Mouse (Mus musculus): ENCODE measurements around the gene Tmem108.

DNA sequence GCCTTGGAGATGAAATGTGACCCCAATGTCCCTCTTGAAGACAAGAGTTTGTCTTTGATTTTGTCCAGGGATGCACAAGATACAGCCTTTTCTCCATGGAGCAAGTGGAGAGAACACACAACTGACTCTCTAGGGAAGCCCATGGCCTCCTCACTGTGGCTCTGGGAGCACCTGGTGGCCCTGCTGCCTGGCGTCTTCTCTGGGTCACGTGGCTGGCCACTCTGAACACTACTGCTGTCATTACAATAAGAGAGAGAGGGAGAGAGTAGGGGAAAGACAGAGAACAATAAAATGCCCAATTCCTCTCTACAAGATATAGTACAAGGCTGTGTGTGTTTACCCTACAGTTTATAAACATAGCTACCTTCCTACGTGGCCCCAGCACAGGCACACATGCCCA is 40.2 kb downstream of the Tmem108 start:
- TF ChIP-seq CTCF (IDR thresholded peaks at IDR 0.05; ENCODE audit: low read depth) = no peak
- no peak for TF ChIP-seq EP300 (IDR thresholded peaks at IDR 0.05; ENCODE audit: low read depth)

Data from heart, postnatal 0 days (tissue).